Mouse (Mus musculus) cerebellum, adult 2 months (tissue): Measurements from ENCODE around the gene Gm48551. TPM values are rescaled to one million over a fixed set of nuclear protein-coding genes. Genes with fewer than 3 reads are reported as not detected.
A peak's percentile ranks its signal among the peaks of the same experiment; 100 is the strongest.

ENCODE experiments used
- DNase-seq, 2 experiments: peaks; one replicate each; pipeline ENCODE4 v3.0.0; 2021
- H3K27ac ChIP-seq: fragments of 200-500 bp; 2 replicates; pipeline ENCODE4 v1.5.1; 2012; ENCODE audit warnings: low read length, control low read depth, inconsistent platforms; ENCODE audit not compliant: insufficient read depth
- H3K27me3 ChIP-seq: fragments of 200-500 bp; 2 replicates; pipeline ENCODE4 v1.6.1; 2012; ENCODE audit warnings: inconsistent platforms, mild to moderate bottlenecking, low read length, moderate library complexity; ENCODE audit not compliant: control insufficient read depth, insufficient read depth
- H3K4me1 ChIP-seq: fragments of 200-500 bp; 2 replicates; pipeline ENCODE4 v1.6.1; 2011; ENCODE audit warnings: low read length; ENCODE audit not compliant: control insufficient read depth, insufficient read depth
- H3K4me3 ChIP-seq: fragments of 200-500 bp; replicated peaks from 2 replicates; pipeline ENCODE3; 2011; ENCODE audit warnings: mild to moderate bottlenecking, low read depth, low read length, control low read depth; ENCODE audit not compliant: insufficient read depth
- CTCF ChIP-seq: fragments of 200-500 bp; IDR thresholded peaks from 2 replicates; pipeline ENCODE4 v1.5.1; 2011; ENCODE audit warnings: low read depth, mild to moderate bottlenecking, control low read depth, low read length, moderate library complexity, borderline replicate concordance; ENCODE audit not compliant: insufficient read depth
- POLR2A ChIP-seq: fragments of 200-500 bp; IDR thresholded peaks from 2 replicates; pipeline ENCODE4 v1.6.1; 2011; ENCODE audit warnings: low read length, control low read depth, borderline replicate concordance; ENCODE audit not compliant: insufficient read depth
- whole genome bisulfite sequencing: fragments of 180-500 bp; shearing (Covaris S2); methylation state at CpG from one replicate; pipeline ENCODE4 v1.1.7; 2018; 5-methylcytosine and 5-hydroxymethylcytosine counted together
- polyA plus RNA-seq: library from polyadenylated mRNA; depleted of rRNA; stranded (reverse); fragments of >200 nt; gene quantifications from 2 replicates; pipeline ENCODE4 v1.2.3, GENCODE M21; 2012

The Gm48551 gene
- polyA plus RNA-seq, 1 experiment: 10.8 TPM

- Histone ChIP-seq H3K4me1 (peaks cover 30% of the 10 kb centered on the region), H3K27me3 (no peaks in the 10 kb centered on the region)
- 82% methylated on average over 12 of the region's 12 CpGs for WGBS
Observed at GRCm38 (mm10) chr10:81362336-81362949, 21.8 kb upstream of the Gm48551 start.

GRCm38 (mm10) chr10:81363436-81364346 lies 20.6 kb upstream of the Gm48551 start:
- TF ChIP-seq CTCF: no peak
- no peak for TF ChIP-seq POLR2A
- H3K27me3 ChIP-seq: no peaks in the 10 kb centered on the region
- H3K27ac ChIP-seq: no peak overlapping the region
- 46% methylated on average over 54 of the region's 54 CpGs for WGBS
- H3K4me3 ChIP-seq: no peak overlapping the region
- H3K4me1 ChIP-seq: peaks cover 27% of the 10 kb centered on the region
- DNase-seq: no peak

More at GRCm38 (mm10) chr10:81362336-81362949, 21.8 kb upstream of the Gm48551 start:
- TF ChIP-seq POLR2A: no peak
- no peak for TF ChIP-seq CTCF
- H3K4me3 ChIP-seq: no peak overlapping the region
- H3K27ac ChIP-seq: no peak overlapping the region
- DNase-seq: no peak

- 15% methylated on average over 28 of the region's 28 CpGs for WGBS
- Histone ChIP-seq H3K27me3 (no peaks in the 10 kb centered on the region), H3K4me3 (no peak overlapping the region), H3K4me1 (peaks cover 20% of the 10 kb centered on the region), H3K27ac (no peak overlapping the region)
- peak in 1 of 2 experiments; percentile 53 for DNase-seq
- TF ChIP-seq POLR2A (no peak), CTCF (no peak)
Observed at GRCm38 (mm10) chr10:81364666-81365065, 19.6 kb upstream of the Gm48551 start.

GRCm38 (mm10) chr10:81365073-81365472 lies 19.2 kb upstream of the Gm48551 start:
- Histone ChIP-seq H3K27ac (no peak overlapping the region), H3K4me1 (peaks cover 16% of the 10 kb centered on the region), H3K4me3 (no peak overlapping the region), H3K27me3 (no peaks in the 10 kb centered on the region)
- DNase-seq: peak in 1 of 2 experiments; percentile 41
- 38% methylated on average over 4 of the region's 4 CpGs for WGBS
- TF ChIP-seq POLR2A: no peak
- TF ChIP-seq CTCF: no peak

- no peak for DNase-seq
- Histone ChIP-seq H3K27me3 (no peaks in the 10 kb centered on the region), H3K4me1 (peaks cover 15% of the 10 kb centered on the region), H3K4me3 (no peak within 1 kb of the TSS), H3K27ac (no peak within 1 kb of the TSS)
- TF ChIP-seq CTCF (no peak), POLR2A (no peak)
- WGBS: 44% methylated on average over 12 of the region's 12 CpGs
Observed at GRCm38 (mm10) chr10:81365672-81366476, 18.4 kb upstream of the Gm48551 start, which contains the start of gene 4930404N11Rik. Gene 4930404N11Rik (minus strand): TSS chr10:81365816.

DNA sequence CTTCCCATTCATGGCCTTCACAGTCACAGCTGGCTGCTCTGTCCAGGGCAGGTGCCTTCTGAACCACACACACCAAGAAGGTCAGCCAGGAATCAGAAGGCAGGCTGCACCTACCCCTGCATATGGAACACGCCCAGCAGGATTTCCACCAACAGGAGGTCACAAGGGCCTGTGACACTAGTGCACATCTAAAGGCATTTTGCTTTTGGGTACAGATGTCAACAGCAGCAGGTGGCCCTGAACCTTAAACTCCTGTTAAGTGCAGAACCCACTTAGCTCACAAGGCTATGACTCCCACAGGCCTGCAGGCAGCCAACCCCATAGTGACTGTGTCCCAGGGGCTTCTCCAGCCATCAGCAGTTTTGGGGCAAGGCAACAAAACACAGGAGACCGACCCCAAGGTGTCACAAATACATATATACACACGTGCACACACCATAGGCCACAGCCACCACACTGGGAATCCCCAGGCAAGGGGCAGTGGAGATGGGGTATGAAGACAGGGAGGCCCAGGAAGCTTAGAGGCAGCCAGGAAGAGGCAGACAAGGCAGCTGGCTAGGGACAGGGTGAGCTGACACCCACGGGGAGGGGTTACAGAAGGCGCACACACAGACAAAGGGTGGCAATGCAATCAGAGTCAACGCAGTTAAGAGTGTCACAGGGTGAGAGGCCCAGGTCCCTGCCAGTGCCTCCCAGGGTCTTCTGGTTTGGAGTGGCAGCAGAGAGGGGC lies 17.6 kb upstream of the Gm48551 start:
- Histone ChIP-seq H3K4me3 (no peak overlapping the region), H3K27ac (no peak overlapping the region), H3K4me1 (peaks cover 15% of the 10 kb centered on the region), H3K27me3 (no peaks in the 10 kb centered on the region)
- 58% methylated on average over 6 of the region's 6 CpGs for WGBS
- DNase-seq: no peak
- TF ChIP-seq POLR2A (no peak), CTCF (no peak)

DNA sequence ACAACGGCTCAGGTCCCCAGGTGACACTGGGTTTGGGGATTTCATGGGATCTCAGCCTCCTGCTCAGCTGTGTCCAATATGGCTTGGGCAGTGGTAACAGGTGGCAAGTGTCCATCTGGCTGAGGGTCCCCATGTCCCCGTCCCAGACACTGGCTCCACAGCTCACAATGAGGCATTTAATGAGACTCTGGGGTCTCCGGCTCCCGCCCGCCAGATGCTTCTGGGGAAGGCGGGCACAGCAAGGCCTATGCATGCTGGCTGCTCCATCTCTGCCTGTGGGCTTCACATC lies 17.1 kb upstream of the Gm48551 start:
- no peak for DNase-seq
- no peak overlapping the region for H3K4me3 ChIP-seq
- TF ChIP-seq POLR2A (no peak), CTCF (no peak)
- H3K27me3 ChIP-seq: no peaks in the 10 kb centered on the region
- WGBS: 54% methylated on average over 6 of the region's 6 CpGs
- H3K27ac ChIP-seq: no peak overlapping the region
- H3K4me1 ChIP-seq: peaks cover 15% of the 10 kb centered on the region
